Mouse (Mus musculus) ES-Bruce4 (cell line): ENCODE measurements at regions not wholly inside any gene's neighbourhood (a gene's known extent, or its start where the extent isn't known, plus 50 kb on each side); places are given as distances from the start of the nearest gene placed in this dataset.

ENCODE experiments used
- CTCF ChIP-seq: IDR thresholded peaks from one replicate; pipeline ENCODE4 v1.8.1; 2011; ENCODE audit warnings: low read depth, low read length
- EP300 ChIP-seq: IDR thresholded peaks from 2 replicates; pipeline ENCODE4 v1.6.1; 2011; ENCODE audit warnings: low read depth, low read length; ENCODE audit not compliant: insufficient read depth
- POLR2A ChIP-seq: IDR thresholded peaks from one replicate; pipeline ENCODE4 v1.8.1; 2011; ENCODE audit warnings: low read length; ENCODE audit not compliant: insufficient read depth

DNA sequence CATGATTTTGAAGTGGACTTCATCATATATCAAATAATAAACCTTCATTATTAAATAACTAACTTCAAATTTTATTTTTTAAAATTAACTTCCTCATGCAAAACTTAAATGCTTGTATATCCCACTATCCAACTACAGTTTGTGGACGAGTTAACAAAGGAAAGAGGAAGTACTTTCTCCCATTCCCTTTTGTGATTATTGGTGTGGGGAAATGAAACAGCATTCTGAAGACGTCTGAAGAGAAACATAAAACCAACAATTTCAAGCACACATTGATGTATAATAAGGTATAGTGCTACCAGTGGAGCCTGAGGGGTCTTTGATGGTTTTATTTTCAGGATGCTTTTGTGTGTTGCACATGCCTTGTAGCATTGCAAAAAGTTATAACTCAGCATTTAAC is 195.5 kb upstream of the Vrk2 start:
- no peak for TF ChIP-seq POLR2A
- TF ChIP-seq EP300: no peak
- no peak for TF ChIP-seq CTCF
